Mouse (Mus musculus): ENCODE measurements around the gene Meis1.

DNA sequence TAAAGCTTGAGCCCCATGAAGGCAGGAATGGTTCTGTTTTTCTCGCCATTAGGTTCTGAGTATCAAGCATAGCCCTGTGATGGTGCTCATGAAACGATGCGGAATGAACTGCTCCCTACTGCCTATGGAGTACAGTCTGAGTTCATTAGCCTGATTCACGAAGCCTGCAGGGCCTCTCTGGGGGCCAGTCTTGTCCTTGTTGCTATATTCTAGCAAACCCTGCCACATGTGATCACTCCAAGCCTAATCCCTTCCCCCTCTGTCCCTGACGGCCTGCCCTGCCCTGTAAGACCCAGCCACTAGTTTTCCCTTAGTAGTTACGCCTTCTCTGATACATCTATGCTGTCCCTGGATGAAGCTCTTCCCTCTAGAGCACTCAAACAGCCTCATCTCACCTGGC, 26.0 kb downstream of the Meis1 start:
- TF ChIP-seq TBP (IDR thresholded peaks at IDR 0.05; ENCODE audit: low read depth, low read length) = no peak
- no peak for TF ChIP-seq CTCF (IDR thresholded peaks at IDR 0.05 in 2 of 3, conservative IDR thresholded peaks at IDR 0.05 in 1 of 3; ENCODE audit: control insufficient read depth in 1 of 3, insufficient read depth in 1 of 3, low read depth in 2 of 3, low read length in 3 of 3, poor library complexity in 1 of 3, severe bottlenecking in 1 of 3)
- TF ChIP-seq MAFK (IDR thresholded peaks at IDR 0.05; ENCODE audit: borderline replicate concordance, low read depth, low read length) = no peak
- no peak for TF ChIP-seq GATA1 (IDR thresholded peaks at IDR 0.05; ENCODE audit: low read depth, low read length)
- TF ChIP-seq TAL1 (IDR thresholded peaks at IDR 0.05; ENCODE audit: low read length) = no peak
- TF ChIP-seq POLR2A (IDR thresholded peaks at IDR 0.05; ENCODE audit: control insufficient read depth in 1 of 2, insufficient read depth in 1 of 2, low read depth in 1 of 2, low read length in 2 of 2, poor library complexity in 1 of 2) = no peak
- no peak for TF ChIP-seq UBTF (IDR thresholded peaks at IDR 0.05; ENCODE audit: borderline replicate concordance, insufficient read depth, low read depth, low read length)
- TF ChIP-seq ZC3H11A (IDR thresholded peaks at IDR 0.05; ENCODE audit: low read depth, low read length) = no peak
- TF ChIP-seq USF1 (IDR thresholded peaks at IDR 0.05; ENCODE audit: low read depth, low read length) = no peak
- TF ChIP-seq MAX (IDR thresholded peaks at IDR 0.05; ENCODE audit: low read length) = no peak
